Mouse (Mus musculus) CD4-positive naive resting alpha-beta T cell, adult 76 days (primary cell): ENCODE measurements around the gene Clcn2. TPM values are rescaled to one million over a fixed set of nuclear protein-coding genes. Genes with fewer than 3 reads are reported as not detected.

Source experiments
- total RNA-seq: library from RNA; stranded (reverse); gene quantifications from one replicate; pipeline ENCODE4 v1.2.4, GENCODE M21; 2023

The Clcn2 gene
- 5.5 TPM for total RNA-seq

DNA sequence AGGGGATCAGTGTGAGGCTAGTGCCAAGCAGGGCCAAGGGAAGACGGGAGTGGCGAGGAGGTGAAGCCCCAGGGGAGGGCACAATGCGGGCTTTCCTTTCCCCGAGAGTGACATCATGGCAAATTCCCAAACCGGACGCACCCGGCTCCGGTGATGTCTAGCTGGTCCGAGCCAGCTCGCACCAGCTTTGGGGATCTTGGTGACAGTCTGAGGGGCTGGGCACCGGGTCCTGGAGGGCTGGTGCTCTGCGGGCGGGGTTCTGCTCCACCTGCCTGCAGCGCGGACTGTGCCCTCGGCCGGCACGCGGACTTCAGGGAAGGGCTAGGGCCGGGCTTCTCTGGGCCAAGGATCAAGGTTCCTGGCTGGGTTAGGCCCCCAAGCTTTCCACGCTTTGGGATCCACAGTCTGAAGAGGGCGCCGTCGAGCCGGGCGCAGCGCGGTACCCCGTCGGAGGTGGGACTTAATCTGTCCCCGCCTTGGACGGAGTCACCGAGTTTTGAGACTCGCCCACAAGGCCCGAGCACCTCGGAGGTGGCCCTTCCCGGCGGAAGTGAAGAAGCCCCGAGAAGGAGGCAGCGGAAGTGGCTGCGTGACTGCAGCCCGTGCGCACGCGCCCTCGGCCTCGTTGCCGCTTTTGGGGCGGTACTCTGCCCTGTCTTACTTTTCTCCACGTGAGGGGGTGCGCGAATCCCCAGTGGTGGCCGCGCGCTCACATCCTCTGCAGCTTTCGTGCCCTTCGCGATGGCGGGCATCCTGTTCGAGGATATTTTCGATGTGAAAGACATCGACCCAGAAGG is at the start of gene Clcn2, which contains the start of gene Polr2h:
Clcn2 (minus strand) TSS at position 566 of the 797 bp plus-strand sequence.
Polr2h (plus strand) TSS at position 485 of the 797 bp plus-strand sequence.

DNA sequence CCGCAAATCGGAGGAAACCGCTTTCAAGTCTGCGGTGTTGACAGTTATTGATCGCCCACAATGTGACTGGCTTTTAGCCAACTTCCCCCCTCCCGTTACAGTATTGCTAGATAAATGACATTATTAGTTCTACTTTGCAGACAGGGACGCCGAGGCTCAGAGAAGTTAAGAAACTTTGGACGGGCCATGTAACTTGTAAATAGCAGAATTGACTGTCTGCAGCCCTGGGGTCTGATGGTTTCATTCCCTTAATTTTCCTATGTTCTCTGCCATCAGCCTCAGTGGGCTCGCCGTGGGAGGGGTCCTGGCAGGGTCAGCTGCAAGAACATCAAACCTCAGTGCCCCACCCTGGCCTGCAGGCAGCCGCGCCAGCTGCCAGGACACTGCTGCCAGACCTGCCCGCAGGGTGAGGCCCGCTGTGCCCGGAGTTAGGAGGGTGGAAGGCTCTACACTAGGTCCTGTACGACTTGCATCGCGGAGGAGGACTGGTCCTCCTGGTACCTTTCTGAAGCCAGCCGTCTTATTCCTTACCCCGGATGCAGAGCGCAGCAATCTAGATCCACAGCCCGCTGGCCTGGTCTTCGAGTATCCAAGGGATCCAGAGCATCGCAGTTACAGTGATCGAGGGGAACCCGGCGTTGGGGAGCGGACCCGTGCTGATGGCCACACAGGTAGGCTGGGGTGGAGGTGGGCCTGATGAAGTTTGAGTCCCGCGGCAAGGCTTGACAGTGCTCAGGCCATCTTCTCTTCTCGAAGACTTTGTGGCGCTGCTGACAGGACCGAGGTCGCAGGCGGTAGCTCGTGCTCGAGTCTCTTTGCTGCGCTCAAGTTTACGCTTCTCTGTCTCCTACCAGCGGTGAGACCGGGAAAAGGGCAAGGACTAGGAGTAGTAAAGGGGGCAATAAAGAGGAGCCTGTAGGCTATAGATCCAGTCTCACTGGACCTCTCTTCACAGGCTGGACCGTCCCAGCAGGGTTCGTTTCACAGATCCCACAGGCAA is 16.5 kb upstream of the Clcn2 start, which contains the start of gene Thpo:
Thpo (minus strand) TSS at position 781 of the 1,000 bp plus-strand sequence.

DNA sequence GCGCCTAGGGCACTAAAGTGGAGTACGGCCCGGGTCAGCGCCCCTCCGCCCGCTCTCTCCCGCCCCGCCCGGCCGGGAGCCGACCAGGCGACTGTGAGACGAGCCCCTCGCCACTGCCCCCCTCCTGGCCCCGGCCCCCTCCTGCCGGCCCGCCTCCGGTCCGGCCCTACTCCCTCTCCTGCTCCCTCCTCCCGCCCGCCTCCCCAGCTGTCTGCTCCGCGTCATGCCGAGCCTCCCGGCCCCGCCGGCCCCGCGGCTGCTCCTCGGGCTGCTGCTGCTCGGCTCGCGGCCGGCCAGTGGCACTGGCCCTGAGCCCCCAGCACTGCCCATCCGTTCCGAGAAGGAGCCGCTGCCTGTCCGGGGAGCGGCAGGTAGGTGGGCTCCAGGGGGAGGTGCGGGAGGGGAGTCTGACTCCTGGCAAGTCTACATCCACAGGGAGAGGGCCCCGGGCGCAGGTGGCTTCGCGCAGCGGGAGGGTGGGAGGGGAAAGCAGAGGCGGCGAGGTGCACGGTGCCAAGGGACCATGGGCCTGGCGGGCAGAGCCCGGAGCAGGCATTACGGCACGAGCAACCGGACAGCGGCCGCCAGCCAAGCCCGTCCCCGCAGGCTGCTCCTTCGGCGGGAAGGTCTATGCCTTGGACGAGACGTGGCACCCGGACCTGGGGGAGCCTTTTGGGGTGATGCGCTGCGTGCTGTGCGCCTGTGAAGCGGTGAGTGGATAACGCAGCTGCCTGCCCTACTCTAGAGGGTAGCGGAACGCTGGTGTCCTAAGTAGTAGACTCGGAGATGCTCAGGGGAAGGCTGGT is 15.6 kb upstream of the Clcn2 start, which contains the start of gene Chrd:
Chrd (plus strand) TSS at position 203 of the 806 bp plus-strand sequence.

DNA sequence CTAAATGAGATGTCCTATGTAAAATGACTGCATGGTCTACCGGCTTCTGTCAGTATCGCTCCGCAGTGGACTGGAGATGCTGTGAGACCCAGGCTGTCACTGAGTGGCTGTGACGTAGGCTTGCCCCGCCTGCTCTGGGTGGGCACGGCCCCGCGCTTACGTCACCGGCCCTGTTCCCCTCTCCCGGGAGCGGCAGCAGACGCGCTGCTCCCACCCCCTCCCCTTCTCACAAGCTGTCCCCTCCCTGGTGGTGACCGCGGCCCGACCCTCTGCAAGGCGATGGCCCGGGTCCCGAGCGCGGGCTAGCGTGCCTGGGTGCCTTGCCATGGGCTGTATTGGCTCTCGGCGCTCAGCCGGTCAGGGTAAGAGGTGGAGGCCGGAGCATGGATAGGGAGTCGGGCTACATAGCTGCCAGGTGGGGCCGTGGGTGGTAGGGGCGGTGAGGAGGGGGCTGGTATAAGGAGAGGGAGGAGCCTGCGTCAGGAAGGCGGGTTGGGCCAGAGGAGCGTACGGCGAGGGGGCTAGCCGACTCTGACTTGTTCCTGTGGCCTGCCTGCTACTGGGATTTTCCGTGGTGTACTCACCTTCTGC is 24.3 kb downstream of the Clcn2 start, which contains the start of gene Fam131a:
Fam131a (plus strand) TSS at position 131 of the 591 bp plus-strand sequence.

DNA sequence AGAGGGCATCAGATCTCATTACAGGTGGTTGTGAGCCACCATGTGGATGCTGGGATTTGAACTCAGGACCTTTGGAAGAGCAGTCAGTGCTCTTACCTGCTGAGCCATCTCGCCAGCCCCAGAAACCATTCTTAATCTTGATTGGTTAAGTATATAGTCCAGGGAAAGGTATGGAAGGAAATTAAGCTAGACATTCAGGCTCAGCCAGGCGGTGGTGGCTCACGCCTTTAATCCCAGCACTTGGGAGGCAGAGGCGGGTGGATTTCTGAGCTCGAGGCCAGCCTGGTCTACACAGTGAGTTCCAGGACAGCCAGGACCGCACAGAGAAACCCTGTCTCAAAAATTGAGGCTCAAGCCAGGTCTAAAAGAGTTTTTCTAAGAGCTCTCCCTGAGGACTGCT is 49.5 kb downstream of the Clcn2 start, which contains the start of gene Eif4g1:
Eif4g1 (plus strand) TSS at position 301 of the 400 bp plus-strand sequence.

Other genes with a start within 250 kb of the Clcn2 start
- 42.3 TPM for gene Eif2b5, start 218.9 kb downstream of the Clcn2 start, total RNA-seq
- 33.0 TPM for gene Dvl3, start 200.8 kb downstream of the Clcn2 start, total RNA-seq
- 157 TPM for gene Ap2m1, start 182.3 kb downstream of the Clcn2 start, total RNA-seq
- 106 TPM for gene Abcf3, start 169.2 kb downstream of the Clcn2 start, total RNA-seq
- not detected for gene Vwa5b2, start 128.3 kb downstream of the Clcn2 start, total RNA-seq
- gene Eef1akmt4, start 106.2 kb downstream of the Clcn2 start, total RNA-seq: 3.8 TPM
- not detected for gene Gm49333, start 106.1 kb downstream of the Clcn2 start, total RNA-seq
- gene Alg3, start 106.0 kb downstream of the Clcn2 start, total RNA-seq: 9.2 TPM
- 0.44 TPM for gene Camk2n2, start 96.5 kb downstream of the Clcn2 start, total RNA-seq
- not detected for gene Ece2, start 87.9 kb downstream of the Clcn2 start, total RNA-seq
- gene Psmd2, start 66.1 kb downstream of the Clcn2 start, total RNA-seq: 108 TPM
- 295 TPM for gene Eif4g1, start 49.4 kb downstream of the Clcn2 start, total RNA-seq
- 1.1 TPM for gene Fam131a, start 24.5 kb downstream of the Clcn2 start, total RNA-seq
- gene Polr2h, start 81 bp downstream of the Clcn2 start, total RNA-seq: 20.8 TPM
- gene Chrd, start 15.4 kb upstream of the Clcn2 start, total RNA-seq: not detected
- gene Thpo, start 16.8 kb upstream of the Clcn2 start, total RNA-seq: not detected